In the genomic region with DNA sequence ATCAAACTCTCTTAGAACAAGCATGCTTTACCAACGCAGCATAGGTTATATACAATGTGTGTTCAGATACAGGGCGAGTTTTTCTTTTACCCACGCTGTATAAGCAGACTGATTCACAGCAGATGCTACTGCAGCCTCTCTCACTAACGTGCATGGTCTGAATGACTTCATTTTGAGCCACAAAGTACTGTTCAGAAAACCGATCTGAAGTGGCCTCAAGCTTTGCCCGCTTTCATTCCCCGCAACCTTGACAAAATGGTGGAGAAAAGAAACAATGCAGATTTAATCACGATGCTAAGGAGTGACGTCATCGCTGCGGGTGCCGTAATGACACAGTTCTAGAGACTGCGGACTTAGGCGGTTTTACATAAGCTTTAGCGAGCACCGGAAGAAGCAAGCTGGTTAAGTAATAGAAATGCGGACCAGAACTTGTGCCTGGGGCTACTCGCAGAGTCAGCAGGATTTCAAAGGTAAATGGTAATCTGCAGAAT, we compare ENCODE assay signal across 9 mouse cellular contexts. TPM values are rescaled to one million over a fixed set of nuclear protein-coding genes. Genes with fewer than 3 reads are reported as not detected.
DNase-seq lines count a peak whose midpoint lies in the region; ATAC-seq lines count a peak whose summit lies in the region.
"Had no signal": no experiment of that assay in that cellular context is flagged by ENCODE, and none has a peak within 500 bp of the region (broad histone marks: within the 10 kb centered on the region; RNA-seq: fewer than 3 reads in every experiment).

No protein-coding gene starts in this region.

- 29% methylated on average over 18 of the region's 18 CpGs for WGBS in heart, embryonic 14.5 days
- WGBS in limb, embryonic 10.5 days = 31% methylated on average over 18 of the region's 18 CpGs

- H3K4me2 ChIP-seq in heart, embryonic 14.5 days (ENCODE audit: low read length) = peak overlapping the region; percentile 43

- no peaks in the 10 kb centered on the region for H3K27me3 ChIP-seq in heart, embryonic 14.5 days (ENCODE audit: control insufficient read depth, insufficient read depth, low read length)
- H3K27me3 ChIP-seq in limb, embryonic 10.5 days (ENCODE audit: low read depth, poor library complexity, severe bottlenecking) = no peaks in the 10 kb centered on the region

- no peaks in the 10 kb centered on the region for H3K36me3 ChIP-seq in heart, embryonic 14.5 days (ENCODE audit: control insufficient read depth, insufficient read depth, low read length)
- no peaks in the 10 kb centered on the region for H3K36me3 ChIP-seq in limb, embryonic 10.5 days

- peaks cover 37 to 55% of the 10 kb centered on the region in 2 experiments for H3K4me1 ChIP-seq in heart, embryonic 14.5 days (ENCODE audit: control insufficient read depth in 2 of 2, insufficient read depth in 2 of 2, low read length in 2 of 2)
- H3K4me1 ChIP-seq in limb, embryonic 10.5 days = peaks cover 71% of the 10 kb centered on the region

- H3K4me3 ChIP-seq in heart, embryonic 14.5 days (ENCODE audit: control insufficient read depth in 1 of 2, insufficient read depth in 1 of 2, low read depth in 1 of 2, low read length in 2 of 2) = no peak overlapping the region
- H3K4me3 ChIP-seq in limb, embryonic 10.5 days = peak overlapping the region; percentile 24

- 0 out of 2 replicates have a peak overlapping the region, but pooled peaks have one; percentile 47 for H3K9ac ChIP-seq in heart, embryonic 14.5 days (ENCODE audit: low read length)

- DNase-seq in layer of hippocampus, adult 18-20 months (ENCODE audit: low spot score in 2 of 2) = peak; percentile 49 to 78
- DNase-seq in layer of hippocampus, adult 9-10 months (ENCODE audit: low spot score) = no peak
- DNase-seq in cerebellum, adult 9-11 months = peak; percentile 45
- peak; percentile 35 for DNase-seq in limb, embryonic 10.5 days (ENCODE audit: low spot score)
- DNase-seq in retina, embryonic 14.5 days (ENCODE audit: low spot score) = peak; percentile 64
- DNase-seq in yolk sac, embryonic 10.5 days (ENCODE audit: low spot score) = no peak
- DNase-seq in spleen, postnatal 10 days (ENCODE audit: low spot score in 2 of 2) = no peak

- H3K9me3 ChIP-seq in heart, embryonic 14.5 days (ENCODE audit: control insufficient read depth, low read length) = no peaks in the 10 kb centered on the region
- no peaks in the 10 kb centered on the region for H3K9me3 ChIP-seq in limb, embryonic 10.5 days (replicated peaks)

- H3K27ac ChIP-seq in heart, embryonic 14.5 days (replicated peaks in 1 of 2; ENCODE audit: control insufficient read depth in 1 of 2, insufficient read depth in 1 of 2, low read depth in 2 of 2, low read length in 2 of 2) = peak overlapping the region; percentile 66 to 70
- H3K27ac ChIP-seq in limb, embryonic 10.5 days = peak overlapping the region; percentile 63; the same call in 1 of the 2 replicates

- ATAC-seq in heart, embryonic 14.5 days (ENCODE audit: insufficient number of reproducible peaks, insufficient read depth, low FRiP score, low read depth) = no peak

RNA-seq across cellular contexts. Expression of a gene that starts 4.6 kb away (rescaled TPM):
- 1,000 to 10,000 TPM; 1,467 to 1,533 TPM for total RNA-seq in layer of hippocampus, adult 18-20 months (2021)
- polyA plus RNA-seq in heart, embryonic 14.5 days (2014; fragmentation: Nextera tagmentation; extraction: Ambion mirVana) = 77.0 and 85.0 TPM in 2 replicates
- 9.4 and 17.1 TPM in 2 replicates for polyA plus RNA-seq in limb, embryonic 10.5 days (2016; fragmentation: Nextera tagmentation; extraction: Ambion mirVana)
- total RNA-seq: neutrophil, adult 5-6 weeks had no signal

RNA-seq across cellular contexts. Expression of a gene that starts 31.5 kb away (rescaled TPM):
- not detected for total RNA-seq in layer of hippocampus, adult 18-20 months (2021)
- 0.49 TPM in 1 of 2 replicates, not detected in the other for polyA plus RNA-seq in heart, embryonic 14.5 days (2014; fragmentation: Nextera tagmentation; extraction: Ambion mirVana)
- polyA plus RNA-seq in limb, embryonic 10.5 days (2016; fragmentation: Nextera tagmentation; extraction: Ambion mirVana) = not detected in 2 replicates
- total RNA-seq: neutrophil, adult 5-6 weeks had no signal

Comparison
In these comparisons a context has a peak if more than half of its experiments do, and no peak if none do; other contexts are left out.
1. DNase-seq: peak in layer of hippocampus, adult 18-20 months (2 of 2), cerebellum, adult 9-11 months (single experiment), limb, embryonic 10.5 days (single experiment) and retina, embryonic 14.5 days (single experiment); none in layer of hippocampus, adult 9-10 months (single experiment), yolk sac, embryonic 10.5 days (single experiment) and spleen, postnatal 10 days (0 of 2).